Mouse (Mus musculus) ES-Bruce4 (cell line): ENCODE data around the gene Oit3.

Experiments used
- CTCF ChIP-seq: IDR thresholded peaks from one replicate; pipeline ENCODE4 v1.8.1; 2011; ENCODE audit warnings: low read depth, low read length
- EP300 ChIP-seq: IDR thresholded peaks from 2 replicates; pipeline ENCODE4 v1.6.1; 2011; ENCODE audit warnings: low read depth, low read length; ENCODE audit not compliant: insufficient read depth

DNA sequence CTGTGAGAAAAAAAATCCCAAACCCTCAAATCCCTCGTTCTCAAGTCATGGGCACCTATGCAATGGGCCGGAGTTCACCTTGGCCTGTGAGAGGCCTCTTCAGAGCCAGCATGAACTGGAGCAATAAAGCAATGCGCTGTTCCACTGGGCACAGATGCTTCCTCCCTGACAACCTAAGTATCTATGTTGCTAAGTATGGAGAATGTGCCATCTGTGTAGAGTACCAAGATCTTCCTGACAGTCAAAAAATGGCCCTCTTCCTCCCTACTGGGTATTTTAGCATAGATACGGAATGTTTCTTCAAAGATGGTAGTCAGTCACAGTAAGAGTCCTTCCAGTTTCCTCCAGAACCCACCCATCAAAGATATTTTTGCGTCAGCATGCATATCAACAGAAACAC is 39.8 kb upstream of the Oit3 start:
- no peak for TF ChIP-seq CTCF
- no peak for TF ChIP-seq EP300
